In genomic region chr5:122991350-122992004, GRCm38 (mm10) we compare ENCODE assay signal across 9 mouse cellular contexts. TPM values are rescaled to one million over a fixed set of nuclear protein-coding genes. Genes with fewer than 3 reads are reported as not detected.
A peak's percentile ranks its signal among the peaks of the same experiment; 100 is the strongest.
DNase-seq lines count a peak whose midpoint lies in the region; ATAC-seq and TF ChIP-seq lines count a peak whose summit lies in the region.
"Had no signal": no experiment of that assay in that cellular context is flagged by ENCODE, and none has a peak within 500 bp of the region (broad histone marks: within the 10 kb centered on the region; RNA-seq: fewer than 3 reads in every experiment).

No protein-coding gene starts in this region.

- peak overlapping the region; percentile 92 for H3K27ac ChIP-seq in heart, embryonic 11.5 days (ENCODE audit: low read depth, low read length)
- H3K27ac ChIP-seq in testis, adult 2 months (ENCODE audit: control insufficient read depth, insufficient read depth, low read depth, low read length), result no peak overlapping the region
- H3K27ac ChIP-seq in limb, embryonic 10.5 days, result peak overlapping the region; percentile 98

- H3K9me3 ChIP-seq in heart, embryonic 11.5 days (replicated peaks; ENCODE audit: control insufficient read depth, low read length), result no peaks in the 10 kb centered on the region
- no peaks in the 10 kb centered on the region for H3K9me3 ChIP-seq in limb, embryonic 10.5 days (replicated peaks)

- H3K36me3 ChIP-seq in heart, embryonic 11.5 days (ENCODE audit: control insufficient read depth, insufficient read depth, low read length), result no peaks in the 10 kb centered on the region
- no peaks in the 10 kb centered on the region for H3K36me3 ChIP-seq in testis, adult 2 months (ENCODE audit: control insufficient read depth, insufficient read depth, low read length)
- H3K36me3 ChIP-seq in limb, embryonic 10.5 days, result peaks cover 5% of the 10 kb centered on the region; the same call in 1 of the 2 replicates

- 18% methylated on average over 5 of the region's 5 CpGs for WGBS in heart, embryonic 11.5 days (ENCODE audit: insufficient replicate concordance)
- WGBS in limb, embryonic 10.5 days, result 22% methylated on average over 5 of the region's 5 CpGs

- TF ChIP-seq CTCF in testis, adult 2 months (IDR thresholded peaks at IDR 0.05; ENCODE audit: control insufficient read depth, insufficient read depth, insufficient replicate concordance, low read depth, low read length), result no peak

- peak overlapping the region; percentile 90; the same call in 1 of the 2 replicates for H3K9ac ChIP-seq in heart, embryonic 11.5 days (ENCODE audit: low read depth, low read length)

- no peak for TF ChIP-seq POLR2A in testis, adult 2 months (IDR thresholded peaks at IDR 0.05; ENCODE audit: control insufficient read depth, low read depth, low read length)

- peaks cover 30% of the 10 kb centered on the region for H3K4me1 ChIP-seq in heart, embryonic 11.5 days (ENCODE audit: control insufficient read depth, insufficient read depth, low read length)
- peaks cover 7% of the 10 kb centered on the region; the same call in 1 of the 2 replicates for H3K4me1 ChIP-seq in testis, adult 2 months (ENCODE audit: control insufficient read depth, insufficient read depth, low read length)
- H3K4me1 ChIP-seq in limb, embryonic 10.5 days, result peaks cover 71% of the 10 kb centered on the region

- ATAC-seq in heart, embryonic 11.5 days (replicated peaks; ENCODE audit: insufficient number of reproducible peaks, low FRiP score, low TSS enrichment), result no peak

- H3K27me3 ChIP-seq in heart, embryonic 11.5 days (ENCODE audit: control insufficient read depth, insufficient read depth, low read length), result no peaks in the 10 kb centered on the region
- peaks cover 6% of the 10 kb centered on the region for H3K27me3 ChIP-seq in testis, adult 2 months (ENCODE audit: control insufficient read depth, insufficient read depth, low read length)
- no peaks in the 10 kb centered on the region for H3K27me3 ChIP-seq in limb, embryonic 10.5 days (ENCODE audit: low read depth, poor library complexity, severe bottlenecking)

- no peak for DNase-seq in heart, adult 9 months (ENCODE audit: low spot score in 2 of 2)
- DNase-seq in testis, postnatal 14 days (ENCODE audit: low spot score), result no peak
- DNase-seq in limb, embryonic 10.5 days (ENCODE audit: low spot score), result no peak
- no peak for DNase-seq in adrenal gland, postnatal 25 days
- no peak for DNase-seq in spleen, postnatal 10 days (ENCODE audit: low spot score in 2 of 2)
- no peak for DNase-seq in natural killer cell, adult 2 months (ENCODE audit: low spot score in 2 of 2)

- H3K4me2 ChIP-seq in heart, embryonic 11.5 days, result peak overlapping the region; percentile 99

- H3K4me3 ChIP-seq in heart, embryonic 11.5 days (ENCODE audit: low read depth, low read length), result peak overlapping the region; percentile 78
- H3K4me3 ChIP-seq in testis, adult 2 months (ENCODE audit: control insufficient read depth, low read depth, low read length), result peak overlapping the region; percentile 74
- H3K4me3 ChIP-seq in limb, embryonic 10.5 days, result peak overlapping the region; percentile 88

RNA-seq across cellular contexts. Expression of gene Kdm2b, which starts 1.9 kb away (rescaled TPM):
- polyA plus RNA-seq in heart, embryonic 11.5 days (2014; fragmentation: Nextera tagmentation; extraction: Ambion mirVana), result 26.5 and 28.8 TPM in 2 replicates
- polyA plus RNA-seq in testis, adult 2 months (2012; rRNA removed), result 48.7 and 50.9 TPM in 2 replicates
- 108 and 115 TPM in 2 replicates for polyA plus RNA-seq in limb, embryonic 10.5 days (2016; fragmentation: Nextera tagmentation; extraction: Ambion mirVana)
- 16.4 and 22.7 TPM in 2 replicates for total RNA-seq in adrenal gland, postnatal 25 days (2021)

RNA-seq across cellular contexts. Expression of gene Orai1, which starts 23.4 kb away (rescaled TPM):
- 12.5 and 15.1 TPM in 2 replicates for polyA plus RNA-seq in heart, embryonic 11.5 days (2014; fragmentation: Nextera tagmentation; extraction: Ambion mirVana)
- 68.0 and 71.3 TPM in 2 replicates for polyA plus RNA-seq in testis, adult 2 months (2012; rRNA removed)
- 10.2 and 11.5 TPM in 2 replicates for polyA plus RNA-seq in limb, embryonic 10.5 days (2016; fragmentation: Nextera tagmentation; extraction: Ambion mirVana)
- 11.7 and 13.4 TPM in 2 replicates for total RNA-seq in adrenal gland, postnatal 25 days (2021)

RNA-seq across cellular contexts. Expression of gene Morn3, which starts 55.3 kb away (rescaled TPM):
- polyA plus RNA-seq in heart, embryonic 11.5 days (2014; fragmentation: Nextera tagmentation; extraction: Ambion mirVana), result 0.69 TPM in 1 of 2 replicates, not detected in the other
- polyA plus RNA-seq in testis, adult 2 months (2012; rRNA removed), result 272 and 285 TPM in 2 replicates
- polyA plus RNA-seq in limb, embryonic 10.5 days (2016; fragmentation: Nextera tagmentation; extraction: Ambion mirVana), result not detected in 2 replicates
- not detected in 2 replicates for total RNA-seq in adrenal gland, postnatal 25 days (2021)
- total RNA-seq: left cerebral cortex, adult 8-10 months had no signal

Comparison
In these comparisons a context has a peak if more than half of its experiments do, and no peak if none do; other contexts are left out.
1. RNA of gene Morn3, which starts 55.3 kb away (polyA plus RNA-seq): 272 to 285 TPM in testis, adult 2 months; 0.69 TPM in heart, embryonic 11.5 days and not detected in limb, embryonic 10.5 days; every median in the first group is over 100 times any median in the second.
2. Peak in every context shown above with its lines, with median percentiles within 50 percentile points of each other: H3K4me3 ChIP-seq.